Mouse (Mus musculus): Measurements from ENCODE around the gene Snx9. TPM values are rescaled to one million over a fixed set of nuclear protein-coding genes. Genes with fewer than 3 reads are reported as not detected.

Gene Snx9
- polyA plus RNA-seq, 1 experiment from 2014 or later, result 27.6 TPM

DNA sequence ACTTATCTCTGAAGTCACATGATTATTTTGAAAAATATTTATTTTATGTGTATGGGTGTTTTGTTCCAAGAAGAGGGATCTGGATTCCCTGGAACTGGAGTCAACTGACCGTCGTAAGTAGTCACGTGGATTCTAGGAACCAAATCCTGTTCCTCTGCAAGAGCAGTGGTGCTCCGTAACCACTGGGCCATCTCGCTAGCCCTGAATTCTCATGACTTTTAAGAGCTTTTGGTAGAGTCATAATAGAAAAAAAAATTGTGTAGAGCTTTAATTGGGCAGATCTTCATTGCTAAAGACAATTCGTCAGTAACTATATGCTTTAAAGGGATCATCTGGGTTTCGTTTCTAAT, 2.5 kb downstream of the Snx9 start:
- Histone ChIP-seq H3K27me3 (ENCODE audit: control insufficient read depth, insufficient read depth, low read length) (no peaks in the 10 kb centered on the region), H3K9me3 (ENCODE audit: control insufficient read depth, low read length) (no peaks in the 10 kb centered on the region), H3K9ac (ENCODE audit: low read length) (no peak overlapping the region), H3K4me3 (ENCODE audit: low read depth, low read length) (no peak overlapping the region), H3K4me2 (ENCODE audit: low read depth, severe bottlenecking) (no peak overlapping the region), H3K27ac (replicated peaks; ENCODE audit: low read depth, low read length) (no peak overlapping the region), H3K4me1 (ENCODE audit: control insufficient read depth, insufficient read depth, low read length) (peaks cover 3% of the 10 kb centered on the region; the same call in 1 of the 2 replicates), H3K36me3 (ENCODE audit: control insufficient read depth, insufficient read depth, low read length) (no peaks in the 10 kb centered on the region)
- ATAC-seq (ENCODE audit: insufficient number of reproducible peaks, low FRiP score, low TSS enrichment, low read depth) (no peak), DNase-seq (ENCODE audit: low spot score) (no peak)
- WGBS, result 93% methylated on average over 7 of the region's 7 CpGs

DNA sequence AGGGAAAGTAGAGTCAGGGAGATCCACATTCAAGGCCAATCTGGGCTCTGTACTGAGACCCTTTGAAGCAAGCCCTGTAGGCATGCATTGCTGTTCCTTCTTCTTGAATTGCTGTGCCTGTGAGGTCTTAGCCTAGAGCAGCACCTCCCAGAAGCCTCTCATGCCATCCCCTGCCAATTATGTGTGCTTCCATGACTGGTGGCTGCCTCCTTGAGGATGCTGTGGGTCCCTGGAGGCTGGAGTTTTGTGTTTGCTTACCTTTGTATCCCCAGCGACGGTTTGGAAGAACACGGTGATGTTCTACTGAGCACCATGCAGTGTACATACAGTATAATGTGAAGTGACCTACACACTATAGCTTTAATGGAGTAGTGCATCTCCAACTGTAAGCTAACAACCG, 4.2 kb downstream of the Snx9 start:
- ATAC-seq (ENCODE audit: insufficient number of reproducible peaks, low FRiP score, low TSS enrichment, low read depth), result no peak
- Histone ChIP-seq H3K36me3 (ENCODE audit: control insufficient read depth, insufficient read depth, low read length) (no peaks in the 10 kb centered on the region), H3K4me2 (ENCODE audit: low read depth, severe bottlenecking) (no peak overlapping the region), H3K27ac (replicated peaks; ENCODE audit: low read depth, low read length) (no peak overlapping the region), H3K27me3 (ENCODE audit: control insufficient read depth, insufficient read depth, low read length) (no peaks in the 10 kb centered on the region), H3K4me3 (ENCODE audit: low read depth, low read length) (no peak overlapping the region), H3K9ac (ENCODE audit: low read length) (no peak overlapping the region), H3K4me1 (ENCODE audit: control insufficient read depth, insufficient read depth, low read length) (peaks cover 7% of the 10 kb centered on the region), H3K9me3 (ENCODE audit: control insufficient read depth, low read length) (no peaks in the 10 kb centered on the region)
- 90% methylated on average over 4 of the region's 4 CpGs for WGBS
- no peak for DNase-seq (ENCODE audit: low spot score)

DNA sequence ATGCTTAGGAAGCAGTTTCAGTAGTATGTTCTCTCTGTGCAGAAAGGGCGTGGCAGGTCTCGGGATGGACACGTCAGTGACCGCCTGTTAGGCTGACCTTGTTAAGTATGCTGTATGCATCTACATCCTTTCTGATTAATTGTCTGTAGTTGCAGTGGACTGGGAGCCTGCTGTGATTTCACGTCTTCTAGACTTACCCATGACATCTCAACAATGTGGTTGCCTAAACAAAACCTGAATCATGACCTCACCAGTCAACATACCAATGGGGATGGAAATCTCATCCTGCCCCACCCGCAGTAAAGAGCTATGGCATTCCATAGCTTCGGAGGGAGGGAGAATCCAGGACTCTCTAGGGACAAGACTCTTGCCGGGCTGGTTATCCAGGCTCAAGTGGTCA, 5.0 kb downstream of the Snx9 start:
- H3K36me3 ChIP-seq (ENCODE audit: control insufficient read depth, insufficient read depth, low read length), result no peaks in the 10 kb centered on the region
- no peak overlapping the region for H3K9ac ChIP-seq (ENCODE audit: low read length)
- WGBS, result 83% methylated on average over 8 of the region's 8 CpGs
- no peaks in the 10 kb centered on the region for H3K27me3 ChIP-seq (ENCODE audit: control insufficient read depth, insufficient read depth, low read length)
- no peak overlapping the region for H3K4me3 ChIP-seq (ENCODE audit: low read depth, low read length)
- no peak overlapping the region for H3K4me2 ChIP-seq (ENCODE audit: low read depth, severe bottlenecking)
- no peak for ATAC-seq (ENCODE audit: insufficient number of reproducible peaks, low FRiP score, low TSS enrichment, low read depth)
- peaks cover 7% of the 10 kb centered on the region for H3K4me1 ChIP-seq (ENCODE audit: control insufficient read depth, insufficient read depth, low read length)
- no peak for DNase-seq (ENCODE audit: low spot score)
- H3K9me3 ChIP-seq (ENCODE audit: control insufficient read depth, low read length), result no peaks in the 10 kb centered on the region
- no peak overlapping the region for H3K27ac ChIP-seq (replicated peaks; ENCODE audit: low read depth, low read length)

DNA sequence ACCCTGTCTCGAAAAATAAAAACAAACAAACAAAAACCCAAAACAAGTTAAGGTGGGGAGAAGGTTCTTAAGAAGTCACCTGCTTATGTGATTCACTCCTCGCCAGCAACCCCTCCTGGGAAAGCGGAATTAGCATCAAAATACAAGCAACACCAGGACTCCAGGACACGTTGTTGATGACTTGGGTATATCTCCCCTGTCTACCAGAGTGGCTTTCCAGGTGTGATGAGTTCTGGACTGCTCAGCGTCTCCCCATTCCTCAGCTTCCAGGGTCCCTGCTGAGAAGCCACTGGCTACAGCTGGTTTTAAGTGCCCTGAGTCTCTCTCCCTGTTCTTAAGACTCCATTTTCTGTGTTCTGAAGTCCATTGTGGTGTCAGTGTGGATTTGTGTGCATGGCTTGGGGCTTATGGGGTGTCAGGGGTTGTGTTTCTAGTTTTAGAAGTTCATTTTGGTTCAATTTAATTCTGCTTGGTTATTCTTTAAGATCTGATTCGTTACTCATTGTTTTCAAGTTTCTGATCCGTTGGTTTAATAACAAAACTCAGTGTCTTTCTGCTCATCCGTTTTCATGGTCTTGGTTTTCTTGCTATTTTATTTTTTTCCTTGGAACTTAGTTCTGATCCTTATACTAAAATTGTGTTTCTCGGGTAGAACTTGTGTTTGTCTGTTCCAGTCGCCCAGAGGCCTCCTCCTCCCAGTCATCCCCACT, 7.7 kb downstream of the Snx9 start:
- Histone ChIP-seq H3K4me2 (ENCODE audit: low read depth, severe bottlenecking) (peak overlapping the region; percentile 46), H3K9me3 (ENCODE audit: control insufficient read depth, low read length) (no peaks in the 10 kb centered on the region), H3K27ac (replicated peaks; ENCODE audit: low read depth, low read length) (no peak overlapping the region; the same call in 1 of the 2 replicates), H3K9ac (ENCODE audit: low read length) (peak overlapping the region; percentile 67), H3K36me3 (ENCODE audit: control insufficient read depth, insufficient read depth, low read length) (no peaks in the 10 kb centered on the region), H3K27me3 (ENCODE audit: control insufficient read depth, insufficient read depth, low read length) (no peaks in the 10 kb centered on the region), H3K4me3 (ENCODE audit: low read depth, low read length) (no peak overlapping the region), H3K4me1 (ENCODE audit: control insufficient read depth, insufficient read depth, low read length) (peaks cover 4% of the 10 kb centered on the region; the same call in 1 of the 2 replicates)
- no peak for ATAC-seq (ENCODE audit: insufficient number of reproducible peaks, low FRiP score, low TSS enrichment, low read depth)
- 70% methylated on average over 10 of the region's 10 CpGs for WGBS
- no peak for DNase-seq (ENCODE audit: low spot score)

DNA sequence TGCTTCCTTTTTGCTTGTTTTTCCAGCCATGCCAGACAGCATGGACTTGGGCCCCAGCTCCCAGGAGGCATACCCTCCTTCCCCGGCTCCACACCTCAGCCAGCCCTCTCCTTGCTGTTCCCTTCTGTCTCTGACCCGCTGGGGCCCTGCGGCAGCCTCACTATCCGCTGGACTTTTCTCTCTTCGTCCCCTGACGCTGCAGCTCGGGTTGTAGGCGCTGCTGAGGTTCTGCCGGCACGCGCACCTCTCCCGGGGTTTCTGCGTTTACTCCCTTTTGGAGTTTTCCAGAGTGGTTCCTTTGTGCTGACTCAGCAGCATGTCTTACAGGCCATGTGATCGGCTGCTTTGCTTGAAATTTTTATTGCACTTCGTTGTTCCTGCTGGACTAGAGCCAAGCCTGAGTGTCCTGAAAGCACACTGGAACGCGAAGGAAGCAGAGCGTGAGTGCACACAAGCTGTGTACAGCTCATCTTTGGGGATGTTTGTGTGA, 8.3 kb downstream of the Snx9 start:
- Histone ChIP-seq H3K9me3 (ENCODE audit: control insufficient read depth, low read length) (no peaks in the 10 kb centered on the region), H3K27ac (replicated peaks; ENCODE audit: low read depth, low read length) (no peak overlapping the region; the same call in 1 of the 2 replicates), H3K27me3 (ENCODE audit: control insufficient read depth, insufficient read depth, low read length) (no peaks in the 10 kb centered on the region), H3K4me2 (ENCODE audit: low read depth, severe bottlenecking) (peak overlapping the region; percentile 46), H3K9ac (ENCODE audit: low read length) (peak overlapping the region; percentile 67), H3K4me3 (ENCODE audit: low read depth, low read length) (peak overlapping the region; percentile 11; the same call in 1 of the 2 replicates), H3K4me1 (ENCODE audit: control insufficient read depth, insufficient read depth, low read length) (peaks cover 4% of the 10 kb centered on the region; the same call in 1 of the 2 replicates), H3K36me3 (ENCODE audit: control insufficient read depth, insufficient read depth, low read length) (no peaks in the 10 kb centered on the region)
- peak; percentile 63 for DNase-seq (ENCODE audit: low spot score)
- 27% methylated on average over 18 of the region's 18 CpGs for WGBS
- ATAC-seq (ENCODE audit: insufficient number of reproducible peaks, low FRiP score, low TSS enrichment, low read depth), result peak; percentile 60; the same call in 1 of the 2 replicates

DNA sequence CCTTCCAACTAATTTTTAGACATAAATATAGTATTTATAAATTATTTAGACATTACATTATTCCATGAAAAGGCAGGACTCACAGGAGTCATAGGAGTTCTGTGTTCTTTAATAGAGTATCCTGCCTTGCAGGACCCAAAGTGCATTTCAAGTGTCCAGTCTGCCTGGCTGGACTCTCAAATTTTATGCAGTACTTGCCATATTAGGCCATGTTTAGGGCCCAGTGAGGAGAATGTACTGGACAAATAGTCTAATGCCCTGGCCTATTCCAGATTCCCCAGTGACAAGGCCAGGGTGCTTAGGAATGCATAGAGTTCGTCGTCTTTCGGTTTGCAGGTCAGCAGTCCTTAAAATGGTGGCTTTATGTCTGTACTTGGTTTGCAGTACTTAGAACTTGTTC, 8.9 kb downstream of the Snx9 start:
- Histone ChIP-seq H3K27me3 (ENCODE audit: control insufficient read depth, insufficient read depth, low read length) (no peaks in the 10 kb centered on the region), H3K9me3 (ENCODE audit: control insufficient read depth, low read length) (no peaks in the 10 kb centered on the region), H3K4me2 (ENCODE audit: low read depth, severe bottlenecking) (no peak overlapping the region), H3K4me3 (ENCODE audit: low read depth, low read length) (no peak overlapping the region), H3K27ac (replicated peaks; ENCODE audit: low read depth, low read length) (no peak overlapping the region), H3K4me1 (ENCODE audit: control insufficient read depth, insufficient read depth, low read length) (peaks cover 4% of the 10 kb centered on the region; the same call in 1 of the 2 replicates), H3K36me3 (ENCODE audit: control insufficient read depth, insufficient read depth, low read length) (no peaks in the 10 kb centered on the region), H3K9ac (ENCODE audit: low read length) (no peak overlapping the region)
- no peak for DNase-seq (ENCODE audit: low spot score)
- ATAC-seq (ENCODE audit: insufficient number of reproducible peaks, low FRiP score, low TSS enrichment, low read depth), result no peak
- 96% methylated on average over 3 of the region's 3 CpGs for WGBS

DNA sequence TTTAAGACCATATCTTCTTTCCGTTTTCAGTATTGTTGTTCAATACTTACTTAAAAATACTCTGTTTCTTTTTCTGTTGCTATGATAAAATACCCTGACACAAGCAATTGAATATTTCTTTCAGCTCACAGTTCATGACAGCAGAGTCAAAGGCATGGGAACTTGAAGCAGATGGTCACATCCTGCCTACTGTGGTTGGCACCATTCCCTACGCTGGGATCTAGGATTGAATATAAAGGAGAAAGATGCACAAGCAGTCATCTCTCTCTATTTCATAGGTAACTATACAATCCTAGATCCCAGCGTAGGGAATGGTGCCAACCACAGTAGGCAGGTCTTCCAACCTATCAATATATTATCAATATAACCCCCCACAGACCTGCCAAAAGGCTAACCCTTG, 9.3 kb downstream of the Snx9 start:
- no peak overlapping the region for H3K4me2 ChIP-seq (ENCODE audit: low read depth, severe bottlenecking)
- whole genome bisulfite sequencing, result 98% methylated on average over 3 of the region's 3 CpGs

DNA sequence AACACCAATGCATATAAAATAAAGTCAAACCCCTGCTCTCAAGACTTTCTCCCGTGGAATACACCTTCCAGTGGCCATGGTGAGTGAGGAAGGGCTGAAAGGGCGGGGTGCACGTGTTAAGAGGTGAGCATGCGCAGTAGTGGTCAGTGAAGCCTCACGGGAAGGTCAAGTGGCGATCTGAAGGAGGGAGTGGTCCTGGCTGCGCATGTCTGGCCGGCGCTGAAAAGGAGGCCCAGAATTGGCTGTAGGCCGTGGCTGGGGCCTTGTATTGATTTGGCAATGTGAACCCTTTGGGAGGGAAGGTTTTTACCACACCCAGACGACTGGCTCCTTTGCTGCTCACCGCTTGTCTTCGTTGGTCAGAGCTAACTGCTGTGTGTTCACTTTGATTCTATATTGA, 12.8 kb downstream of the Snx9 start:
- no peak overlapping the region for H3K4me2 ChIP-seq (ENCODE audit: low read depth, severe bottlenecking)
- 96% methylated on average over 13 of the region's 13 CpGs for WGBS
- no peak overlapping the region for H3K4me3 ChIP-seq (ENCODE audit: low read depth, low read length)
- H3K27ac ChIP-seq (replicated peaks; ENCODE audit: low read depth, low read length), result no peak overlapping the region
- no peaks in the 10 kb centered on the region for H3K36me3 ChIP-seq (ENCODE audit: control insufficient read depth, insufficient read depth, low read length)
- ATAC-seq (ENCODE audit: insufficient number of reproducible peaks, low FRiP score, low TSS enrichment, low read depth), result no peak
- H3K27me3 ChIP-seq (ENCODE audit: control insufficient read depth, insufficient read depth, low read length), result no peaks in the 10 kb centered on the region
- no peak for DNase-seq (ENCODE audit: low spot score)
- peaks cover 4% of the 10 kb centered on the region; the same call in 1 of the 2 replicates for H3K4me1 ChIP-seq (ENCODE audit: control insufficient read depth, insufficient read depth, low read length)
- no peak overlapping the region for H3K9ac ChIP-seq (ENCODE audit: low read length)
- H3K9me3 ChIP-seq (ENCODE audit: control insufficient read depth, low read length), result no peaks in the 10 kb centered on the region

More for the DNA sequence above, 9.3 kb downstream of the Snx9 start:
- Histone ChIP-seq H3K27ac (replicated peaks; ENCODE audit: low read depth, low read length) (no peak overlapping the region), H3K27me3 (ENCODE audit: control insufficient read depth, insufficient read depth, low read length) (no peaks in the 10 kb centered on the region), H3K4me3 (ENCODE audit: low read depth, low read length) (no peak overlapping the region), H3K9ac (ENCODE audit: low read length) (no peak overlapping the region), H3K4me1 (ENCODE audit: control insufficient read depth, insufficient read depth, low read length) (peaks cover 4% of the 10 kb centered on the region; the same call in 1 of the 2 replicates), H3K9me3 (ENCODE audit: control insufficient read depth, low read length) (no peaks in the 10 kb centered on the region), H3K36me3 (ENCODE audit: control insufficient read depth, insufficient read depth, low read length) (no peaks in the 10 kb centered on the region)
- ATAC-seq (ENCODE audit: insufficient number of reproducible peaks, low FRiP score, low TSS enrichment, low read depth) (no peak), DNase-seq (ENCODE audit: low spot score) (no peak)

Measured in limb, embryonic 11.5 days (tissue).